8 mouse cellular contexts compared by ENCODE assay signal in genomic region chr11:44330851-44331773, GRCm38 (mm10).
A peak's percentile ranks its signal among the peaks of the same experiment; 100 is the strongest.
DNase-seq lines count a peak whose midpoint lies in the region; ATAC-seq and TF ChIP-seq lines count a peak whose summit lies in the region.

No protein-coding gene starts in this region.

- intact Hi-C loops in left cerebral cortex, adult 2 months (cut with DNase I): loop anchor here (1.0 to 5.0 kb wide), 4 partner anchors 121 to 564 kb away; no protein-coding TSS in a partner anchor

- peak; percentile 70 for TF ChIP-seq CTCF in left cerebral cortex, adult 2 months (IDR thresholded peaks at IDR 0.05)

- no peaks in the 10 kb centered on the region for H3K4me1 ChIP-seq in liver, embryonic 12.5 days
- H3K4me1 ChIP-seq in forebrain, embryonic 14.5 days (ENCODE audit: control insufficient read depth, insufficient read depth, low read length): no peaks in the 10 kb centered on the region
- H3K4me1 ChIP-seq in midbrain, embryonic 14.5 days (ENCODE audit: control insufficient read depth, insufficient read depth, low read length): 0 out of 2 replicates have a peak, but pooled peaks cover 3% of the 10 kb centered on the region

- no peak overlapping the region for H3K4me3 ChIP-seq in liver, embryonic 12.5 days
- H3K4me3 ChIP-seq in forebrain, embryonic 14.5 days (ENCODE audit: low read depth, low read length): no peak overlapping the region
- H3K4me3 ChIP-seq in left cerebral cortex, adult 2 months: no peak overlapping the region
- no peak overlapping the region for H3K4me3 ChIP-seq in midbrain, embryonic 14.5 days (replicated peaks; ENCODE audit: low read depth, low read length)

- no peak overlapping the region for H3K4me2 ChIP-seq in liver, embryonic 12.5 days
- H3K4me2 ChIP-seq in forebrain, embryonic 14.5 days (ENCODE audit: low read length): no peak overlapping the region
- H3K4me2 ChIP-seq in midbrain, embryonic 14.5 days (ENCODE audit: low read length): peak overlapping the region; percentile 38

- H3K27ac ChIP-seq in liver, embryonic 12.5 days: no peak overlapping the region
- H3K27ac ChIP-seq in forebrain, embryonic 14.5 days (ENCODE audit: low read depth, low read length): no peak overlapping the region
- no peak overlapping the region for H3K27ac ChIP-seq in left cerebral cortex, adult 2 months
- H3K27ac ChIP-seq in midbrain, embryonic 14.5 days (replicated peaks; ENCODE audit: low read depth, low read length): no peak overlapping the region

- WGBS in liver, embryonic 12.5 days (ENCODE audit: insufficient replicate concordance): 33% methylated on average over 15 of the region's 15 CpGs
- 42% methylated on average over 15 of the region's 15 CpGs for WGBS in forebrain, embryonic 14.5 days
- 38% methylated on average over 15 of the region's 15 CpGs for WGBS in midbrain, embryonic 14.5 days

- H3K36me3 ChIP-seq in liver, embryonic 12.5 days: no peaks in the 10 kb centered on the region
- H3K36me3 ChIP-seq in forebrain, embryonic 14.5 days (ENCODE audit: control insufficient read depth, insufficient read depth, low read length): no peaks in the 10 kb centered on the region
- no peaks in the 10 kb centered on the region for H3K36me3 ChIP-seq in midbrain, embryonic 14.5 days (ENCODE audit: control insufficient read depth, insufficient read depth, low read length)
- no peaks in the 10 kb centered on the region for H3K36me3 ChIP-seq in splenic B cell, adult 2 months (ENCODE audit: control insufficient read depth, insufficient read depth, low read length, poor library complexity, severe bottlenecking)

- no peaks in the 10 kb centered on the region for H3K9me3 ChIP-seq in liver, embryonic 12.5 days (replicated peaks)
- H3K9me3 ChIP-seq in forebrain, embryonic 14.5 days (replicated peaks; ENCODE audit: control insufficient read depth, low read length): no peaks in the 10 kb centered on the region
- no peaks in the 10 kb centered on the region for H3K9me3 ChIP-seq in midbrain, embryonic 14.5 days (ENCODE audit: control insufficient read depth, low read length)

- H3K9ac ChIP-seq in liver, embryonic 12.5 days: no peak overlapping the region
- H3K9ac ChIP-seq in forebrain, embryonic 14.5 days (ENCODE audit: low read length): no peak overlapping the region
- H3K9ac ChIP-seq in midbrain, embryonic 14.5 days (replicated peaks; ENCODE audit: low read length): no peak overlapping the region

- DNase-seq in liver: peak; percentile 29
- DNase-seq in c-Kit-positive CD71-positive TER-119-positive erythroid progenitor cells, embryonic 14.5 days (ENCODE audit: low spot score): peak; percentile 54
- DNase-seq in forebrain, embryonic 14.5 days (ENCODE audit: low spot score): peak; percentile 91
- peak; percentile 78 for DNase-seq in induced T-regulatory cell, adult 2 months (ENCODE audit: low read depth)
- DNase-seq in left cerebral cortex, adult 2 months (ENCODE audit: extremely low spot score in 1 of 2, low spot score in 2 of 2): peak; percentile 61 to 64
- peak; percentile 95 for DNase-seq in midbrain, embryonic 14.5 days
- peak; percentile 83 for DNase-seq in splenic B cell, adult 2 months (ENCODE audit: low read depth, low spot score)

- H3K27me3 ChIP-seq in liver, embryonic 12.5 days (replicated peaks): 0 out of 2 replicates have a peak, but pooled peaks cover 4% of the 10 kb centered on the region
- no peaks in the 10 kb centered on the region for H3K27me3 ChIP-seq in forebrain, embryonic 14.5 days (replicated peaks; ENCODE audit: control insufficient read depth, insufficient read depth, low read length)
- no peaks in the 10 kb centered on the region for H3K27me3 ChIP-seq in midbrain, embryonic 14.5 days (ENCODE audit: control insufficient read depth, insufficient read depth, low read length)
- no peaks in the 10 kb centered on the region; the same call in 1 of the 2 replicates for H3K27me3 ChIP-seq in splenic B cell, adult 2 months (ENCODE audit: control insufficient read depth, insufficient read depth, low read length, poor library complexity, severe bottlenecking)

- ATAC-seq in liver, embryonic 12.5 days: no peak
- ATAC-seq in forebrain, embryonic 14.5 days: peak; percentile 88
- peak; percentile 46; the same call in 1 of the 2 replicates for ATAC-seq in midbrain, embryonic 14.5 days (ENCODE audit: low FRiP score, low TSS enrichment)

Comparison
In these comparisons a context has a peak if more than half of its experiments do, and no peak if none do; other contexts are left out.
1. DNase-seq: peak in every context shown above with its lines; median percentile 95 in midbrain, embryonic 14.5 days; 91 in forebrain, embryonic 14.5 days; 83 in splenic B cell, adult 2 months; 78 in induced T-regulatory cell, adult 2 months; 62 in left cerebral cortex, adult 2 months; 54 in c-Kit-positive CD71-positive TER-119-positive erythroid progenitor cells, embryonic 14.5 days; 29 in liver.